Mouse (Mus musculus) small intestine, adult 2 months (tissue): ENCODE results near the gene Akirin1.

Experiments
- CTCF ChIP-seq: fragments of 200-500 bp; IDR thresholded peaks from 2 replicates; pipeline ENCODE4 v1.5.1; 2012; ENCODE audit warnings: low read depth, mild to moderate bottlenecking, control low read depth, inconsistent platforms, low read length, moderate library complexity, mixed read lengths; ENCODE audit not compliant: insufficient replicate concordance, insufficient read length; ENCODE audit errors: extremely low read depth
- POLR2A ChIP-seq: fragments of 200-500 bp; IDR thresholded peaks from 2 replicates; pipeline ENCODE4 v1.6.1; 2012; ENCODE audit warnings: low read depth, mild to moderate bottlenecking, control low read depth, inconsistent platforms, low read length, moderate library complexity

- TF ChIP-seq CTCF (no peak), POLR2A (no peak)
Measured at GRCm38 (mm10) chr4:123685046-123685445, 65.1 kb downstream of the Akirin1 start.
